Mouse (Mus musculus): ENCODE measurements around the gene Atad3a.

GRCm38 (mm10) chr4:155727993-155728392, 32.9 kb downstream of the Atad3a start:
- TF ChIP-seq EP300 (IDR thresholded peaks at IDR 0.05) = no peak
- TF ChIP-seq CTCF (IDR thresholded peaks at IDR 0.05) = no peak

All from lung, postnatal 0 days (tissue).